Mouse (Mus musculus) right cerebral cortex, postnatal 36 days (tissue): ENCODE measurements at regions not wholly inside any gene's neighbourhood (a gene's known extent, or its start where the extent isn't known, plus 50 kb on each side); places are given as distances from the start of the nearest gene placed in this dataset.

Experiments used
- DNase-seq, 2 experiments: peaks; one replicate each; pipeline ENCODE4 v3.0.0; 2022; ENCODE audit warnings: low spot score in 2 of 2, mixed read lengths in 1 of 2

- no peak for DNase-seq
Measured at GRCm38 (mm10) chr2:178805283-178805682, 375.0 kb downstream of the Cdh26 start.

GRCm38 (mm10) chr2:178821552-178821951 lies 391.2 kb downstream of the Cdh26 start:
- no peak for DNase-seq

- DNase-seq, result no peak
Measured at GRCm38 (mm10) chr2:178830313-178830712, 400.0 kb downstream of the Cdh26 start.

GRCm38 (mm10) chr2:178834986-178835385 lies 404.7 kb downstream of the Cdh26 start:
- DNase-seq, result peak; percentile 26 to 34

- no peak for DNase-seq
Measured at GRCm38 (mm10) chr2:178838571-178838970, 408.2 kb downstream of the Cdh26 start.

- no peak for DNase-seq
Measured at GRCm38 (mm10) chr2:178840975-178841374, 410.6 kb downstream of the Cdh26 start.

DNA sequence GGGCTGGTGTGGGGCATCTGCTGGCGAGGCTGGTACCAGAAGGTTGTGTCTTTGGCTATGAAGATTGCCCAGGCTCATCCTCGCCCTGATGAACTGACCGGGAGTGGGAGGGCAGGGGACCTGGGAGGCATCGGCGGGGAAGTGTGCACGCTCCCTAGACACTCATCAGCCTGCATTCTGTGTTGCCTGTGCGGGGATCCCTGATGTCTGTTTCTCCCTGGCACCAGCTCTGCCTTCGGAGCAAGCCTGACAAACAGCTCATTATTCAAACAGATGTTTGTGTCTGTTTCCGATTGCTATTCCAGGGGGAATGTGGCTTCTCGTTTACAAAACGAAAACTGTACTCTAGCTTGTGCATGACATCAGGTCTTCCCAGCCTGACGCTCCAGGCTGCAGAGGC lies 412.3 kb downstream of the Cdh26 start:
- no peak for DNase-seq

DNA sequence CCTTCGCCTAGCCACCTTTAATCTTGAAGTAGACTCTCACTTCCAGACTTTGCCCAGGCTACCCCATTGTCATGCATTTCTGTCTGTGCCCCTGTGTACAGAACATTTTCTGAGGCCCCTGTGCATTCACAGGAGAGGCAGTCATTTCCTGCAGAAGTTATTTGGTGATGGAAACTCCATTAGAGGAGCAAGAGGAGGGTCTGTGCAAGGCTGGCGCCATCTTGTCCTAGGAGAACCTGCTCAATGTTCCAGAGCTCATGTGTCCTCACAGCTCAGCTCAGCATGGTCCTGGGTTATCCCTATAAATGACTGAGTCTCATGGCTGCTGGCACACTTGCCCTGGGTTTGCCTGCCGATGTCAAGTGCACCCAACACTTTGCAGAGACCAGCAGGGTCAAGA lies 413.1 kb downstream of the Cdh26 start:
- DNase-seq, result no peak

DNA sequence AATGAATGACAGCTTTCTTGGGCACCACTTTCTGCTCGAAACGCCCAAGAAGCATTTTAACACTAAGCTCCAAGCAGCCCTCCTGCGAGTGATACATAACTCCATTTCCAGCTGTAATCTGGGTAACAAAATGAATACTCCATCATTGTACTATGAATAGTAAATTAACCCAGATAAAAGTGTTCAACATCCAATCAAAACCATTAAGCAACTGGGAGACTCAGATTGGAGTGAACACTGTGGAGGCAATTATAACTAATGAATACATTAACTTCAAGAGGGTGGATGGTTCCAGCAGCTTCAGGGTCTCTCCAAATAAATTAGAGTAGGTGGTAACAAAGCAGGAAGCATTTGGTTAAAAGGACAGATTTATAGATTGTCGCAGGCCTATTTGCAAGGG lies 414.2 kb downstream of the Cdh26 start:
- DNase-seq, result no peak

DNA sequence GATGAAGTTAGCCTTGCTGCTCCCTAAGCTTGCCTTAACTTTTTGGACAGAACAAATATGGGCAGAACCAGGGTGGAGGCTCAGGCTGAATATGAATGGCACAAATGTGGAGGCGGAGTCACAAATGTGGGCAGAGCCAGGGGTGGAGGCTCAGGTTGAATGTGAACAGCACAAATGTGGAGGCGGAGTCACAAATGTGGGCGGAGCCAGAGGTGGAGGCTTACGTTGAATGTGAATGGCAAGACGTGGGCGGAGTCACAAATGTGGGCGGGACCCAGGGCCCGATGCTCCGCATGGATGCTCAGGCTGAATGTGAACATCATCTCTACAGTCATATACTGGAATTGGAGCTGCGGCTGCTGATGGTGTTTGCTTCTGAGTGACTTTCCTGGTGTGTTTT lies 420.0 kb downstream of the Cdh26 start:
- DNase-seq, result no peak

- DNase-seq, result no peak
Measured at GRCm38 (mm10) chr2:178850769-178851168, 420.4 kb downstream of the Cdh26 start.

DNA sequence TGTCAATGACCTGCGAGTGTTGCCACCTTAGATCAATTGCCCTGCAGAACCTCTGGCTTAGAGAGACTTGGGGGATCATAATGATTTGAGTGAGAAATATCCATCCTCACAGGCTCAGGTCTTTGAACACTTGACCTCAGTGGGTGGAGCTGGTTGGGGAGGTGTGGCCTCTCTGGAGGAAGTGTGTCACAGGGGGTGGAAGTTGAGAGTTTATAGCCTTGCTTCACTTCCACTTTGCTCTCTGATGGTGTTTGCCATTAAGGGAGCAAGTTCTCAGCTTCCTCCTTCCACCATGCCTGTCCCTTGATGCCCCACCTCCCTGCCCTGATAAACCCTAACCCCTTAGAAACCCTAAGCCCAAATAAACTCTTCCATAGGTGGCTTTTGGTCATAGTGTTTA lies 423.7 kb downstream of the Cdh26 start:
- no peak for DNase-seq

- no peak for DNase-seq
Measured at GRCm38 (mm10) chr2:178854760-178855159, 424.4 kb downstream of the Cdh26 start.

DNA sequence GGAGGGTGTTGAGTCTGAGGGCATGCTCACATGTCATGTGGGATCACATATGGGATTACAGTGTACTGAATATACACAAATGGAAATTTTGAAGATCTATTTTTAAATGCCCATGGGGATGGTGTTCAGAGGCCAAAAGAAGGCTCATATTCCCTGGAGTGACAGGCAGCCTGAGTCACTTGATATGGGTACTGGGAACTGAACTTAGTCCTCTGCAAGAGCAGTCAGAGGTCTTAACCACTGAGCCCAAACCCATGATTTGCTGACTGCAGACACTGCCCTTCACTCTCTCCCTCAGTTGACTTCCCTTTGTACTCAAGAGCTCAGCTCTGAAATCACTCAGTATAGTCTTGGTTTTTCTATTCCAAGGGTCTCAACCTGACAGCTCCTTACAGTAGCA lies 432.3 kb downstream of the Cdh26 start:
- DNase-seq, result no peak

DNA sequence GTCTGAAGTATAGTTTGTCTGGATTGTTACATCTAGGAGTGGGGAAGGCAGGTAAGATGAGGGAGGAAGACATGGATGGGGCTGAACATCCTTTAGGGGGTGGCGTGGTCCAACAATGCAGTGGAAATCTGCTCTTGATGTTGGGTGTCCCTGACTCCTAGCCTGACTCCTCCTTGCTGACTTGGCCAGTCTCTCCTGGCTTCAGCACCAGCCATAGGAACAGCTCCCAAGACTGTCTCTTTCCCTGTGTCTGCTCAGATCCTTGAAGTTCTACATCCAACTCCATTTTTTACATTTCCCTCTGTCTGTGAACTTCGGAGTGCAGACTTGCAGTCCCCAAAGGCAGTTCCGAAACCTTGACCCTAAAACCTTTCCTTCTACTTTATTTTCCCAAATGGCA lies 436.8 kb downstream of the Cdh26 start:
- no peak for DNase-seq

- no peak for DNase-seq
Measured at GRCm38 (mm10) chr2:178869160-178869559, 438.8 kb downstream of the Cdh26 start.

GRCm38 (mm10) chr2:178878436-178878835 lies 448.1 kb downstream of the Cdh26 start:
- no peak for DNase-seq

GRCm38 (mm10) chr2:178885686-178886085 lies 455.4 kb downstream of the Cdh26 start:
- DNase-seq, result no peak

GRCm38 (mm10) chr2:178888704-178889103 lies 458.4 kb downstream of the Cdh26 start:
- DNase-seq, result no peak

DNA sequence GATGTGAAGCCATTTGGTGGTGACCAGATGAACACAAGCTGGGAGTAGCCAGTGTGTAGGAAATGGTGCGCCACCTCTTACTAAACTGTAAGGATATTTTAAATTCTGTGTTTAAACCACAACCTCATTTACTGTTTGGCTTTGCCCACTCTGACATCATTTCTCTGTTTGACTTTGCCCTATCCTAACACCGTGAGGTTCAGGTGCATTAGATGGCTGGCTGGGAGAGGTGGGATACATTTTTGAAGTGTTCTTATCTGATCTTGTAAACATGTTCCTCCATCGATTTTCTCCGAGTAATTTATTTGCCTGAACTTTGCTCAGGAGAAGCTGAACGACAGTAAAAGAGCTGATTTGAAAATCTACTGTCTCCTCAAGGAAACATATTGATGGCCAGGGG lies 472.1 kb downstream of the Cdh26 start:
- no peak for DNase-seq

DNA sequence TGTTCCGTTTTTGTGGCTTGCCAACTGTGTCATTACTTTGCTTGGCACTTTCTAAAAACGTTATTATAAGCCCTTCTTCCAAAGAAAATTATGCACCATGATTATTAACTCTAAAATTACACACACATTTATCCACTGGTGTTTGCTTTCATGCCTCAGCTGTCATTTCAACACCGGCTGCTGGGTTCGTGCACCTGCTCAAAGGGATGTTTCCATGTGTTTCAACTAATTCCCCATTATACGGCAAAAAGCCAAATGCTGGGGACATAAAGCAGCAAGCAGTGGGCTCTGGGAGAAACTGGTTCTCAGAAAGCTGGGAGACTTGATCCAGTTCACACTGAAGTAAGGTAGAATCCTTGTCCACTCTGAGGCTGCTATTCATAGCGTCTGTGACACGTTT lies 479.0 kb downstream of the Cdh26 start:
- no peak for DNase-seq

- DNase-seq, result no peak
Measured at GRCm38 (mm10) chr2:178911646-178912045, 481.3 kb downstream of the Cdh26 start.

DNA sequence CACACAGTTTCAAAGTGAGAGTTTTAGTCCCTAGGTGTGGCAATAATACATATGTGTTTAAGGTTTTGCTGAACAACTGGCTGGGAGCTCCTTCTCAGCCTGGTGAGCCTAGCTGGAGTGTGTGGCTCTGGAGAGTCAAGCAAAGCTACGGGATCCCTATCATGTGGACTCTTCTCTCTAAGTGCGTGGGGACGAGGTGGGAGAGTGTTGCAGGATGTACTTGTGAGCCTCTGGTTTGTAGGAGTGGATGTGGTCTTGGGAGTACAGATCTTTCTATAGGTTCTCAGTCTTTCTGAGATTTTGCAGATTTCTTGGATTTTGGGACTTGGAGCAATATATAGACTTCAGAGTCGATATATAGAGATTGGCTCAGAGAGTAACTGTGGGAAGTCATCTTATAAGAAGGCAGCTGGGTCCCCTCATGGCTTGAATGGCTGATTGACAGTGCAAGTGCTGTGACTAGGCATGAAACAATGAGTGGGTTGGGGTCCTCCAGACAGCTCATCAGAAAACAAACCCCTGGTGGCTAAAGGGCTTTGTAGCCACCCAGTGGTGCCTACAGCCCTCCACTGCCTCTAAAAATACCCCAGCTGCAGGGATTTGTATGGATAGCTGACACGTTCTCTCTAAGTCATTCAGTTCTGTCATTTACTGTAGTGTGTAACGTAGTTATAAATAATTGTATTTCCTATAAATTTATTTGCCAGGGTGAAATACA lies 486.1 kb downstream of the Cdh26 start:
- peak in 1 of 2 experiments; percentile 13 for DNase-seq

DNA sequence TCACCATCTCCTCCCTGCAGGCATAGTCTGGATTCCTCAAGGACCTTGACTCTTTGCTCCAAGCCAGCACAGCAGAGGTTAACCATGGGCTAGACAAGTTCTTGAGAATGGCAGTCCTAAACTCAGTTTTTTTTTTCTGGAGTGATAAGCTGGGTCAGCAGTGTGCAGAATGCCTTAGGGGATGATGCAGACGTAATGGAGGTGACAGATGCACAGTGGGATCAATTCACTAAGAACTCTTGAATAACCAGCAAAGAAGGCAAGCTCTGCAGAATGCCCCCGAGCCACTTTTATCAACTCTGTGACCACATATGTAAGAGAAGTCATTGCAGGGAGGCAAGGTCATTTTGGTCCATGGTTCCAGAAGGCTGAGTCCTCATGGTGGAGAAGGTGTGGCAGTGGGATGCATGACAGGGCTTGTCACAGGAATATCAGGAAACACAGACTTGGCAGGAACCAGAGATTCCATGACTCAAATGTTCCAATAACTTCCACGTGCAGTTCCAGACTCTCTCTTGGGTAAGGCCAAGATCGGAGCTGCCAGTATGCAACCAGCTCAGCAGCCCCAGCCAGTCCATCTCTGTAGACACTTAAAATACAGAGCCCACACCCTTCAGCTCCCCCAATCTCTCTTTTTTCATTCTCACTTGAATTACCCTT lies 494.3 kb downstream of the Cdh26 start:
- DNase-seq, result no peak
